Mouse (Mus musculus) midbrain, embryonic 11.5 days (tissue): ENCODE data around the gene Uggt2. TPM values are rescaled to one million over a fixed set of nuclear protein-coding genes. Genes with fewer than 3 reads are reported as not detected.
"Not testable (repeated sequence)": the region's sequence is repeated elsewhere in the genome, so short reads cannot be mapped to it uniquely, and the experiment has no call there.

ENCODE experiments used
- ATAC-seq: fragments of 200-750 bp; cut with Nextera tagmentation; 2 replicates; pipeline ENCODE4 v1.8.0; 2017; ENCODE audit warnings: moderate TSS enrichment, moderate library complexity; ENCODE audit not compliant: low FRiP score
- DNase-seq: peaks from one replicate; pipeline ENCODE4 v3.0.0; 2015; ENCODE audit warnings: low spot score; ENCODE audit errors: missing footprints
- H3K27ac ChIP-seq: fragments of 300-500 bp; sonication (generic); 2 replicates; pipeline ENCODE4 v1.5.1; 2014; ENCODE audit warnings: low read depth, low read length
- H3K27me3 ChIP-seq: fragments of 300-500 bp; sonication (generic); 2 replicates; pipeline ENCODE4 v1.6.1; 2014; ENCODE audit warnings: mild to moderate bottlenecking, low read length, moderate library complexity, mixed read lengths; ENCODE audit not compliant: control insufficient read depth, insufficient read depth
- H3K36me3 ChIP-seq: fragments of 300-500 bp; sonication (generic); 2 replicates; pipeline ENCODE4 v1.6.1; 2014; ENCODE audit warnings: mild to moderate bottlenecking, low read length, moderate library complexity, mixed read lengths; ENCODE audit not compliant: control insufficient read depth, insufficient read depth
- H3K4me1 ChIP-seq: fragments of 300-500 bp; sonication (generic); 2 replicates; pipeline ENCODE4 v1.6.1; 2014; ENCODE audit warnings: low read length; ENCODE audit not compliant: control insufficient read depth, insufficient read depth
- H3K4me2 ChIP-seq: fragments of 300-500 bp; sonication (generic); 2 replicates; pipeline ENCODE4 v1.6.1; 2014; ENCODE audit warnings: mild to moderate bottlenecking, moderate library complexity
- H3K4me3 ChIP-seq: fragments of 300-500 bp; sonication (generic); 2 replicates; pipeline ENCODE4 v1.5.1; 2014; ENCODE audit warnings: low read depth, low read length
- H3K9ac ChIP-seq: fragments of 300-500 bp; sonication (generic); 2 replicates; pipeline ENCODE4 v1.6.1; 2014; ENCODE audit warnings: low read length
- H3K9me3 ChIP-seq: fragments of 300-500 bp; sonication (generic); 2 replicates; pipeline ENCODE4 v1.6.1; 2016; ENCODE audit warnings: low read length; ENCODE audit not compliant: control insufficient read depth
- whole genome bisulfite sequencing: fragments of 180-500 bp; shearing (Covaris S2); extraction: QIAGEN DNeasy Blood & Tissue Kit; methylation state at CpG from one replicate; pipeline ENCODE4 v1.1.7; 2014; 5-methylcytosine and 5-hydroxymethylcytosine counted together
- polyA plus RNA-seq: library from polyadenylated mRNA; unstranded; fragments of >200 nt; fragmentation: Nextera tagmentation; extraction: Ambion mirVana; gene quantifications from 2 replicates; pipeline ENCODE4 v1.2.1, GENCODE M21; 2014

Gene Uggt2
- polyA plus RNA-seq, 1 experiment from 2014 or later, result 15.1 TPM

- no peak for DNase-seq
- H3K4me3 ChIP-seq, result no peak overlapping the region
- WGBS, result 47% methylated on average over 13 of the region's 13 CpGs
- no peaks in the 10 kb centered on the region for H3K27me3 ChIP-seq
- H3K9ac ChIP-seq, result no peak overlapping the region
- H3K9me3 ChIP-seq, result no peaks in the 10 kb centered on the region
- ATAC-seq, result peak; percentile 86; the same call in 1 of the 2 replicates
- no peaks in the 10 kb centered on the region for H3K36me3 ChIP-seq
- no peaks in the 10 kb centered on the region for H3K4me1 ChIP-seq
- H3K27ac ChIP-seq, result no peak overlapping the region
- H3K4me2 ChIP-seq, result no peak overlapping the region
Measured at GRCm38 (mm10) chr14:118987523-118988496, 111.4 kb downstream of the Uggt2 start.

GRCm38 (mm10) chr14:118986653-118987522, 112.3 kb downstream of the Uggt2 start:
- H3K4me2 ChIP-seq, result no peak overlapping the region
- no peaks in the 10 kb centered on the region for H3K9me3 ChIP-seq
- H3K9ac ChIP-seq, result no peak overlapping the region
- DNase-seq, result peak; percentile 98
- no peaks in the 10 kb centered on the region for H3K4me1 ChIP-seq
- no peak overlapping the region for H3K27ac ChIP-seq
- 38% methylated on average over 16 of the region's 16 CpGs for whole genome bisulfite sequencing
- ATAC-seq, result peak; percentile 64; the same call in 1 of the 2 replicates
- H3K4me3 ChIP-seq, result no peak overlapping the region
- H3K27me3 ChIP-seq, result no peaks in the 10 kb centered on the region
- no peaks in the 10 kb centered on the region for H3K36me3 ChIP-seq

- no peaks in the 10 kb centered on the region; the same call in 1 of the 2 replicates for H3K36me3 ChIP-seq
- no peaks in the 10 kb centered on the region for H3K27me3 ChIP-seq
- H3K4me1 ChIP-seq, result no peaks in the 10 kb centered on the region
- H3K9ac ChIP-seq, result no peak overlapping the region
- WGBS, result 85% methylated on average over 4 of the region's 4 CpGs
- no peak overlapping the region for H3K4me3 ChIP-seq
- H3K9me3 ChIP-seq, result no peaks in the 10 kb centered on the region
- ATAC-seq (no peak), DNase-seq (peak; percentile 62)
- H3K27ac ChIP-seq, result no peak overlapping the region
- H3K4me2 ChIP-seq, result no peak overlapping the region
Measured at GRCm38 (mm10) chr14:118984161-118984560, 115.1 kb downstream of the Uggt2 start.

GRCm38 (mm10) chr14:118983396-118983795, 115.8 kb downstream of the Uggt2 start:
- DNase-seq (no peak), ATAC-seq (no peak)
- no peak overlapping the region for H3K9ac ChIP-seq
- H3K4me3 ChIP-seq, result no peak overlapping the region
- no peak overlapping the region for H3K4me2 ChIP-seq
- H3K27ac ChIP-seq, result no peak overlapping the region
- H3K4me1 ChIP-seq, result no peaks in the 10 kb centered on the region
- H3K27me3 ChIP-seq, result no peaks in the 10 kb centered on the region
- no peaks in the 10 kb centered on the region; the same call in 1 of the 2 replicates for H3K36me3 ChIP-seq
- no peaks in the 10 kb centered on the region for H3K9me3 ChIP-seq

- H3K4me3 ChIP-seq, ATAC-seq, H3K4me2 ChIP-seq, H3K9ac ChIP-seq, H3K27me3 ChIP-seq, H3K4me1 ChIP-seq, H3K36me3 ChIP-seq, H3K27ac ChIP-seq, H3K9me3 ChIP-seq: not testable (repeated sequence)
- DNase-seq, result peak; percentile 8
- 77% methylated on average over 9 of the region's 11 CpGs for WGBS
Measured at GRCm38 (mm10) chr14:118982429-118983045, 116.7 kb downstream of the Uggt2 start.

GRCm38 (mm10) chr14:118981711-118982428, 117.4 kb downstream of the Uggt2 start:
- DNase-seq, result peak; percentile 28
- not testable (repeated sequence) for H3K4me1 ChIP-seq, H3K27ac ChIP-seq, H3K27me3 ChIP-seq, H3K36me3 ChIP-seq, ATAC-seq, H3K9ac ChIP-seq, H3K9me3 ChIP-seq, H3K4me3 ChIP-seq, H3K4me2 ChIP-seq
- 84% methylated on average over 2 of the region's 6 CpGs for WGBS

GRCm38 (mm10) chr14:118980890-118981289, 118.3 kb downstream of the Uggt2 start:
- 84% methylated on average over 8 of the region's 8 CpGs for WGBS
- DNase-seq, result peak; percentile 49
- ATAC-seq, result no peak
- no peak overlapping the region for H3K4me3 ChIP-seq
- H3K9ac ChIP-seq, result no peak overlapping the region
- H3K36me3 ChIP-seq, result peaks cover 2% of the 10 kb centered on the region; the same call in 1 of the 2 replicates
- no peak overlapping the region for H3K4me2 ChIP-seq
- no peak overlapping the region for H3K27ac ChIP-seq
- no peaks in the 10 kb centered on the region for H3K27me3 ChIP-seq
- no peaks in the 10 kb centered on the region for H3K4me1 ChIP-seq
- H3K9me3 ChIP-seq, result no peaks in the 10 kb centered on the region

GRCm38 (mm10) chr14:118980358-118980757, 118.9 kb downstream of the Uggt2 start:
- Histone ChIP-seq H3K9me3 (no peaks in the 10 kb centered on the region), H3K27me3 (no peaks in the 10 kb centered on the region), H3K4me3 (no peak overlapping the region), H3K4me2 (no peak overlapping the region), H3K9ac (no peak overlapping the region), H3K4me1 (no peaks in the 10 kb centered on the region), H3K27ac (no peak overlapping the region), H3K36me3 (peaks cover 2% of the 10 kb centered on the region; the same call in 1 of the 2 replicates)
- ATAC-seq (no peak), DNase-seq (peak; percentile 47)
- WGBS, result 75% methylated on average over 5 of the region's 5 CpGs
